Mouse (Mus musculus) hematopoietic stem cell, adult 5-6 weeks (primary cell): ENCODE measurements around the gene Ccdc114. TPM values are rescaled to one million over a fixed set of nuclear protein-coding genes. Genes with fewer than 3 reads are reported as not detected.
"Not testable (repeated sequence)": the region's sequence is repeated elsewhere in the genome, so short reads cannot be mapped to it uniquely, and the experiment has no call there.

Source experiments
- ATAC-seq, 2 experiments: fragments of 125-278 bp in 1 of 2; replicated peaks in 1 of 2; 2 replicates each; pipeline ENCODE4 v1.8.0; 2016 to 2017; ENCODE audit warnings: inconsistent platforms in 2 of 2, mild to moderate bottlenecking in 2 of 2, moderate number of reproducible peaks in 2 of 2, low read depth in 1 of 2, moderate TSS enrichment in 1 of 2; ENCODE audit not compliant: low FRiP score in 2 of 2, poor library complexity in 2 of 2, severe bottlenecking in 2 of 2, insufficient read depth in 1 of 2, low TSS enrichment in 1 of 2
- total RNA-seq: library from RNA; stranded (forward); fragments of 172-1452, 232-1000 nt; gene quantifications from 2 replicates; pipeline ENCODE4 v1.2.3, GENCODE M21; 2017

Ccdc114 gene
- total RNA-seq, 1 experiment from 2014 or later = 3.2 TPM

- peak; percentile 77 to 79 for ATAC-seq
Measured at GRCm38 (mm10) chr7:45916056-45917003, 7.5 kb upstream of the Ccdc114 start.

GRCm38 (mm10) chr7:45917004-45917704, 6.7 kb upstream of the Ccdc114 start:
- no peak for ATAC-seq

- no peak for ATAC-seq
Measured at GRCm38 (mm10) chr7:45917926-45918325, 5.9 kb upstream of the Ccdc114 start.

GRCm38 (mm10) chr7:45919083-45919671, 4.7 kb upstream of the Ccdc114 start:
- no peak for ATAC-seq

- no peak for ATAC-seq
Measured at GRCm38 (mm10) chr7:45919761-45920160, 4.1 kb upstream of the Ccdc114 start.

GRCm38 (mm10) chr7:45920583-45921241, 3.2 kb upstream of the Ccdc114 start:
- no peak for ATAC-seq

- ATAC-seq = peak; percentile 21 to 25
Measured at GRCm38 (mm10) chr7:45921242-45921621, 2.6 kb upstream of the Ccdc114 start, which contains the start of gene Emp3. Emp3 (minus strand) TSS chr7:45921404.

- ATAC-seq = no peak
Measured at GRCm38 (mm10) chr7:45921950-45922600, 1.8 kb upstream of the Ccdc114 start.

GRCm38 (mm10) chr7:45922928-45923761, 727 bp upstream of the Ccdc114 start:
- peak; percentile 65 to 82 for ATAC-seq

- no peak for ATAC-seq
Measured at GRCm38 (mm10) chr7:45924429-45924816, 551 bp downstream of the Ccdc114 start.

- ATAC-seq = no peak
Measured at GRCm38 (mm10) chr7:45928626-45929295, 4.9 kb downstream of the Ccdc114 start.

GRCm38 (mm10) chr7:45929688-45930087, 5.8 kb downstream of the Ccdc114 start:
- no peak for ATAC-seq

GRCm38 (mm10) chr7:45933766-45934165, 9.9 kb downstream of the Ccdc114 start:
- not testable (repeated sequence) for ATAC-seq

- ATAC-seq = peak; percentile 82 to 88; a peak in 3 of 4 replicates
Measured at GRCm38 (mm10) chr7:45935114-45935513, 11.2 kb downstream of the Ccdc114 start.

- no peak for ATAC-seq
Measured at GRCm38 (mm10) chr7:45939836-45940235, 16.0 kb downstream of the Ccdc114 start.

- no peak for ATAC-seq
Measured at GRCm38 (mm10) chr7:45941986-45942385, 18.1 kb downstream of the Ccdc114 start.
